Mouse (Mus musculus) heart, adult 2 months (tissue): ENCODE results near the gene Hist3h2ba. TPM values are rescaled to one million over a fixed set of nuclear protein-coding genes. Genes with fewer than 3 reads are reported as not detected.

ENCODE experiments used
- DNase-seq, 2 experiments: peaks; one replicate each; pipeline ENCODE4 v3.0.0; 2021
- H3K27ac ChIP-seq: fragments of 200-600 bp; 2 replicates; pipeline ENCODE4 v1.8.1; 2022
- H3K27me3 ChIP-seq: fragments of 200-500 bp; 2 replicates; pipeline ENCODE4 v1.6.1; 2012; ENCODE audit warnings: mild to moderate bottlenecking, low read length, inconsistent platforms, mixed read lengths; ENCODE audit not compliant: control insufficient read depth, insufficient read depth
- H3K36me3 ChIP-seq: fragments of 200-500 bp; 2 replicates; pipeline ENCODE4 v1.6.1; 2012; ENCODE audit warnings: low read length, inconsistent platforms; ENCODE audit not compliant: control insufficient read depth, insufficient read depth
- H3K4me1 ChIP-seq: fragments of 200-500 bp; 2 replicates; pipeline ENCODE4 v1.6.1; 2011; ENCODE audit warnings: low read length; ENCODE audit not compliant: control insufficient read depth, insufficient read depth
- H3K4me3 ChIP-seq: fragments of 200-600 bp; 2 replicates; pipeline ENCODE4 v1.8.1; 2022
- H3K79me2 ChIP-seq: fragments of 200-500 bp; replicated peaks from 2 replicates; pipeline ENCODE4 v1.6.1; 2012; ENCODE audit warnings: mild to moderate bottlenecking, inconsistent platforms, low read length, moderate library complexity, mixed read lengths; ENCODE audit not compliant: control insufficient read depth, insufficient read depth
- H3K9ac ChIP-seq: fragments of 200-500 bp; 2 replicates; pipeline ENCODE4 v1.6.1; 2012; ENCODE audit warnings: low read depth, mild to moderate bottlenecking, control low read depth, inconsistent platforms, low read length, mixed read lengths
- CTCF ChIP-seq: fragments of 200-600 bp; IDR thresholded peaks from 2 replicates; pipeline ENCODE4 v1.8.1; 2022; ENCODE audit warnings: antibody characterized with exemption, mild to moderate bottlenecking, moderate library complexity
- EP300 ChIP-seq: fragments of 200-500 bp; IDR thresholded peaks from 2 replicates; pipeline ENCODE4 v1.6.1; 2011; ENCODE audit warnings: low read depth, low read length, control low read depth; ENCODE audit not compliant: insufficient read depth
- POLR2A ChIP-seq: fragments of 200-500 bp; IDR thresholded peaks from 2 replicates; pipeline ENCODE4 v1.6.1; 2011; ENCODE audit warnings: mild to moderate bottlenecking, low read depth, low read length, control low read depth; ENCODE audit not compliant: insufficient read depth
- WGBS: fragments of 180-500 bp; shearing (Covaris S2); methylation state at CpG from one replicate; pipeline ENCODE4 v1.1.7; 2018; 5-methylcytosine and 5-hydroxymethylcytosine counted together
- intact Hi-C: fragments of 180-260 bp; cut with DNase I; formaldehyde crosslinking; loops from one replicate; pipeline ENCODE4 v1.15.1; 2025
- microRNA-seq, 2 experiments: library from miRNA; unstranded; fragments of <30 nt; microRNA quantifications; one replicate each; pipeline ENCODE4 v1.2.0; 2021
- polyA plus RNA-seq: library from polyadenylated mRNA; depleted of rRNA; stranded (reverse); fragments of >200 nt; gene quantifications from 2 replicates; pipeline ENCODE4 v1.2.3, GENCODE M21; 2012; rRNA removed
- total RNA-seq, 2 experiments: library from RNA; stranded (reverse); gene quantifications; 2 replicates each; pipeline ENCODE4 v1.2.3; 2021

Hist3h2ba gene
- total and polyA plus RNA-seq, 3 experiments, result 0.81 to 1.5 (median 1.1) TPM

DNA sequence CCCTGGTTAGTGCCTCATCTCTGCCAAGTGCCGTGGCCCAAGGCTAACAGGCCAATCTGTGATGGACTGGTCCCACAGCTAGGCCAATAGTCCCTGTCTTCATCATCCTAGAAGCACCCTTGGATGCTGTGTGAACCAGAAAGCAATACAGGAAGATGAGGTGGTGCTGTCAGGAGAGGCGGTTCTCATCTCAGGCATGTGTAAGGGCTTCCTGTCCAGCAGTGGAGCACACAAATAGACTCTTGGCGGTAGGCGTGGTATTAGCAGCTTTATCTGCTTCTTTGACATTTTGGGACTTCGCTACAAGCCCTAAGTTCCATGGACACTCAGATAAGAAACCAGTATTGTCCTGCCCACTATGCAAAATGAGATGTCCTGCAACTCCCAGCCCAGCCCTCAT is 48.8 kb downstream of the Hist3h2ba start:
- TF ChIP-seq EP300, result 0 out of 2 replicates have a peak, but pooled peaks have one; percentile 27
- TF ChIP-seq POLR2A, result no peak
- no peak for TF ChIP-seq CTCF
- H3K27ac ChIP-seq, result peak overlapping the region; percentile 89

More for the DNA sequence above, 48.8 kb downstream of the Hist3h2ba start:
- Histone ChIP-seq H3K4me1 (peaks cover 12% of the 10 kb centered on the region), H3K9ac (no peak overlapping the region), H3K27me3 (no peaks in the 10 kb centered on the region), H3K79me2 (no peaks in the 10 kb centered on the region), H3K36me3 (0 out of 2 replicates have a peak, but pooled peaks cover 2% of the 10 kb centered on the region), H3K4me3 (no peak overlapping the region)
- intact Hi-C loops, result loop anchor here (2.0 kb wide), 1 partner anchor 19 kb away; the partner anchor contains the start of gene Trim11
- WGBS, result 29% methylated on average over 5 of the region's 5 CpGs
- peak in 1 of 2 experiments; percentile 19 for DNase-seq

Small RNA genes lying within 50 kb of the gene (microRNA-seq; reads per million reads assigned to microRNA genes)
- 0 reads per million in 2 experiments for gene Gm44313

Other genes starting within 250 kb of the Hist3h2ba start
- gene Olfr319, start 249.8 kb upstream of the Hist3h2ba start, total RNA-seq, result not detected
- gene Olfr319, start 249.8 kb upstream of the Hist3h2ba start, polyA plus RNA-seq, result not detected in 2 replicates
- gene Olfr318, start 224.9 kb upstream of the Hist3h2ba start, total RNA-seq, result not detected
- gene Olfr318, start 224.9 kb upstream of the Hist3h2ba start, polyA plus RNA-seq, result not detected in 2 replicates
- gene Olfr317, start 209.7 kb upstream of the Hist3h2ba start, total RNA-seq, result not detected
- not detected in 2 replicates for gene Olfr317, start 209.7 kb upstream of the Hist3h2ba start, polyA plus RNA-seq
- gene Olfr316, start 196.2 kb upstream of the Hist3h2ba start, total RNA-seq, result not detected
- gene Olfr316, start 196.2 kb upstream of the Hist3h2ba start, polyA plus RNA-seq, result not detected in 2 replicates
- not detected for gene Olfr315, start 175.7 kb upstream of the Hist3h2ba start, total RNA-seq
- not detected in 2 replicates for gene Olfr315, start 175.7 kb upstream of the Hist3h2ba start, polyA plus RNA-seq
- not detected for gene Olfr314, start 166.0 kb upstream of the Hist3h2ba start, total RNA-seq
- gene Olfr314, start 166.0 kb upstream of the Hist3h2ba start, polyA plus RNA-seq, result not detected in 2 replicates
- not detected for gene Fam183b, start 147.0 kb upstream of the Hist3h2ba start, total RNA-seq
- gene Fam183b, start 147.0 kb upstream of the Hist3h2ba start, polyA plus RNA-seq, result 0.76 and 0.78 TPM in 2 replicates
- not detected for gene Olfr313, start 133.9 kb upstream of the Hist3h2ba start, total RNA-seq
- not detected in 2 replicates for gene Olfr313, start 133.9 kb upstream of the Hist3h2ba start, polyA plus RNA-seq
- gene Olfr312, start 119.7 kb upstream of the Hist3h2ba start, total RNA-seq, result not detected
- gene Olfr312, start 119.7 kb upstream of the Hist3h2ba start, polyA plus RNA-seq, result not detected in 2 replicates
- not detected for gene Olfr311, start 109.7 kb upstream of the Hist3h2ba start, total RNA-seq
- gene Olfr311, start 109.7 kb upstream of the Hist3h2ba start, polyA plus RNA-seq, result not detected in 2 replicates
- 1 to 10 TPM in 1 of 2 experiments, under 1 TPM in 1; 0.77 to 1.3 TPM for gene Gm12258, start 101.8 kb upstream of the Hist3h2ba start, total RNA-seq
- 1.3 and 2.8 TPM in 2 replicates for gene Gm12258, start 101.8 kb upstream of the Hist3h2ba start, polyA plus RNA-seq
- gene 2810021J22Rik, start 81.7 kb upstream of the Hist3h2ba start, total RNA-seq, result 1 to 10 TPM; 2.1 TPM
- gene 2810021J22Rik, start 81.7 kb upstream of the Hist3h2ba start, polyA plus RNA-seq, result 3.1 TPM in 2 replicates
- 1 to 10 TPM; 2.9 to 3.7 TPM for gene Zfp39, start 44.7 kb upstream of the Hist3h2ba start, total RNA-seq
- gene Zfp39, start 44.7 kb upstream of the Hist3h2ba start, polyA plus RNA-seq, result 0.88 and 1.2 TPM in 2 replicates
- gene Btnl10, start 31.0 kb upstream of the Hist3h2ba start, total RNA-seq, result not detected
- 0.04 and 0.09 TPM in 2 replicates for gene Btnl10, start 31.0 kb upstream of the Hist3h2ba start, polyA plus RNA-seq
- gene Rnf187, start 10.0 kb upstream of the Hist3h2ba start, total RNA-seq, result 100 to 1,000 TPM; 164 to 177 TPM
- 182 and 190 TPM in 2 replicates for gene Rnf187, start 10.0 kb upstream of the Hist3h2ba start, polyA plus RNA-seq
- 10 to 100 TPM; 13.6 to 14.0 TPM for gene Hist3h2a, start 5.8 kb downstream of the Hist3h2ba start, total RNA-seq
- 12.6 and 15.4 TPM in 2 replicates for gene Hist3h2a, start 5.8 kb downstream of the Hist3h2ba start, polyA plus RNA-seq
- gene Trim17, start 5.8 kb downstream of the Hist3h2ba start, total RNA-seq, result under 1 TPM in 1 of 2 experiments, not detected in 1; 0.07 TPM
- 0.20 and 0.37 TPM in 2 replicates for gene Trim17, start 5.8 kb downstream of the Hist3h2ba start, polyA plus RNA-seq
- 10 to 100 TPM; 11.9 to 14.0 TPM for gene Trim11, start 29.2 kb downstream of the Hist3h2ba start, total RNA-seq
- 14.3 and 19.4 TPM in 2 replicates for gene Trim11, start 29.2 kb downstream of the Hist3h2ba start, polyA plus RNA-seq
- 100 to 1,000 TPM; 667 to 894 TPM for gene Obscn, start 187.5 kb downstream of the Hist3h2ba start, total RNA-seq
- 315 and 368 TPM in 2 replicates for gene Obscn, start 187.5 kb downstream of the Hist3h2ba start, polyA plus RNA-seq
- 10 to 100 TPM; 14.8 to 17.9 TPM for gene Iba57, start 214.8 kb downstream of the Hist3h2ba start, total RNA-seq
- 10.6 and 11.8 TPM in 2 replicates for gene Iba57, start 214.8 kb downstream of the Hist3h2ba start, polyA plus RNA-seq
- gene Gjc2, start 234.3 kb downstream of the Hist3h2ba start, total RNA-seq, result under 1 TPM; 0.45 to 0.57 TPM
- gene Gjc2, start 234.3 kb downstream of the Hist3h2ba start, polyA plus RNA-seq, result 0.72 and 0.73 TPM in 2 replicates
- 100 to 1,000 TPM in 1 of 2 experiments, 10 to 100 TPM in 1; 97.5 to 113 TPM for gene Guk1, start 243.3 kb downstream of the Hist3h2ba start, total RNA-seq
- gene Guk1, start 243.3 kb downstream of the Hist3h2ba start, polyA plus RNA-seq, result 120 and 127 TPM in 2 replicates